Mouse (Mus musculus): Measurements from ENCODE around the gene Dok3. TPM values are rescaled to one million over a fixed set of nuclear protein-coding genes. Genes with fewer than 3 reads are reported as not detected.

Gene Dok3
- polyA plus RNA-seq, 1 experiment from 2014 or later = 2.4 TPM

GRCm38 (mm10) chr13:55474621-55475069, 54.5 kb downstream of the Dok3 start:
- peaks cover 50% of the 10 kb centered on the region for H3K36me3 ChIP-seq (ENCODE audit: control insufficient read depth, insufficient read depth, low read length)
- no peak for ATAC-seq (ENCODE audit: insufficient number of reproducible peaks, insufficient read depth, low FRiP score, low read depth)

GRCm38 (mm10) chr13:55473961-55474360, 55.1 kb downstream of the Dok3 start:
- peaks cover 8% of the 10 kb centered on the region; the same call in 1 of the 2 replicates for H3K4me1 ChIP-seq (ENCODE audit: control insufficient read depth, insufficient read depth, low read length)

More at GRCm38 (mm10) chr13:55474621-55475069, 54.5 kb downstream of the Dok3 start:
- H3K27ac ChIP-seq (ENCODE audit: low read length) = no peak overlapping the region
- no peak overlapping the region for H3K4me3 ChIP-seq (ENCODE audit: low read depth, low read length)
- H3K27me3 ChIP-seq (ENCODE audit: control insufficient read depth, insufficient read depth, low read length) = no peaks in the 10 kb centered on the region
- H3K9me3 ChIP-seq (ENCODE audit: control insufficient read depth, low read depth, low read length) = no peaks in the 10 kb centered on the region
- H3K4me2 ChIP-seq (replicated peaks; ENCODE audit: low read depth, low read length) = no peak overlapping the region
- no peak overlapping the region for H3K9ac ChIP-seq (replicated peaks; ENCODE audit: low read depth, low read length)
- peaks cover 8% of the 10 kb centered on the region; the same call in 1 of the 2 replicates for H3K4me1 ChIP-seq (ENCODE audit: control insufficient read depth, insufficient read depth, low read length)
- 50% methylated on average over 5 of the region's 5 CpGs for WGBS

More at GRCm38 (mm10) chr13:55473961-55474360, 55.1 kb downstream of the Dok3 start:
- H3K36me3 ChIP-seq (ENCODE audit: control insufficient read depth, insufficient read depth, low read length) = peaks cover 45% of the 10 kb centered on the region
- H3K27ac ChIP-seq (ENCODE audit: low read length) = no peak overlapping the region
- no peaks in the 10 kb centered on the region for H3K9me3 ChIP-seq (ENCODE audit: control insufficient read depth, low read depth, low read length)
- no peak overlapping the region for H3K9ac ChIP-seq (replicated peaks; ENCODE audit: low read depth, low read length)
- no peak for ATAC-seq (ENCODE audit: insufficient number of reproducible peaks, insufficient read depth, low FRiP score, low read depth)
- H3K4me2 ChIP-seq (replicated peaks; ENCODE audit: low read depth, low read length) = no peak overlapping the region
- no peaks in the 10 kb centered on the region for H3K27me3 ChIP-seq (ENCODE audit: control insufficient read depth, insufficient read depth, low read length)
- WGBS = 71% methylated on average over 11 of the region's 11 CpGs
- no peak overlapping the region for H3K4me3 ChIP-seq (ENCODE audit: low read depth, low read length)

Small RNAs within 50 kb of the gene (microRNA-seq; reads per million reads assigned to microRNA genes)
- gene Mir6944 (15.6 reads per million, percentile 25 among the genes with 10 or more reads in this experiment), gene Mir6945 (4.4 reads per million, percentile 11 among the genes with 10 or more reads in this experiment)

Other genes starting within 250 kb of the Dok3 start
- 509 and 525 TPM in 2 replicates for gene Prelid1, start 208.8 kb downstream of the Dok3 start, polyA plus RNA-seq (2014; fragmentation: Nextera tagmentation; extraction: Ambion mirVana)
- 81.0 and 89.9 TPM in 2 replicates for gene Rab24, start 207.3 kb downstream of the Dok3 start, polyA plus RNA-seq (2014; fragmentation: Nextera tagmentation; extraction: Ambion mirVana)
- gene Mxd3, start 199.5 kb downstream of the Dok3 start, polyA plus RNA-seq (2014; fragmentation: Nextera tagmentation; extraction: Ambion mirVana) = 33.5 and 40.7 TPM in 2 replicates
- gene Lman2, start 166.5 kb downstream of the Dok3 start, polyA plus RNA-seq (2014; fragmentation: Nextera tagmentation; extraction: Ambion mirVana) = 91.7 and 98.6 TPM in 2 replicates
- gene Rgs14, start 159.6 kb downstream of the Dok3 start, polyA plus RNA-seq (2014; fragmentation: Nextera tagmentation; extraction: Ambion mirVana) = 0.53 and 0.78 TPM in 2 replicates
- 0.18 TPM in 1 of 2 replicates, not detected in the other for gene Slc34a1, start 131.1 kb downstream of the Dok3 start, polyA plus RNA-seq (2014; fragmentation: Nextera tagmentation; extraction: Ambion mirVana)
- gene Pfn3, start 114.1 kb downstream of the Dok3 start, polyA plus RNA-seq (2014; fragmentation: Nextera tagmentation; extraction: Ambion mirVana) = 0.52 TPM in 1 of 2 replicates, not detected in the other
- not detected in 2 replicates for gene F12, start 102.5 kb downstream of the Dok3 start, polyA plus RNA-seq (2014; fragmentation: Nextera tagmentation; extraction: Ambion mirVana)
- gene Grk6, start 84.2 kb downstream of the Dok3 start, polyA plus RNA-seq (2014; fragmentation: Nextera tagmentation; extraction: Ambion mirVana) = 35.5 and 36.9 TPM in 2 replicates
- 0.87 and 1.4 TPM in 2 replicates for gene Prr7, start 65.0 kb downstream of the Dok3 start, polyA plus RNA-seq (2014; fragmentation: Nextera tagmentation; extraction: Ambion mirVana)
- gene Dbn1, start 41.2 kb downstream of the Dok3 start, polyA plus RNA-seq (2014; fragmentation: Nextera tagmentation; extraction: Ambion mirVana) = 118 and 120 TPM in 2 replicates
- gene Pdlim7, start 15.6 kb downstream of the Dok3 start, polyA plus RNA-seq (2014; fragmentation: Nextera tagmentation; extraction: Ambion mirVana) = 257 and 270 TPM in 2 replicates
- 61.5 and 67.6 TPM in 2 replicates for gene Ddx41, start 7.4 kb upstream of the Dok3 start, polyA plus RNA-seq (2014; fragmentation: Nextera tagmentation; extraction: Ambion mirVana)
- 30.9 and 39.6 TPM in 2 replicates for gene Fam193b, start 41.8 kb upstream of the Dok3 start, polyA plus RNA-seq (2014; fragmentation: Nextera tagmentation; extraction: Ambion mirVana)
- gene Tmed9, start 44.4 kb upstream of the Dok3 start, polyA plus RNA-seq (2014; fragmentation: Nextera tagmentation; extraction: Ambion mirVana) = 74.3 and 85.2 TPM in 2 replicates
- gene B4galt7, start 70.6 kb upstream of the Dok3 start, polyA plus RNA-seq (2014; fragmentation: Nextera tagmentation; extraction: Ambion mirVana) = 21.0 and 24.9 TPM in 2 replicates
- gene Caml, start 93.7 kb upstream of the Dok3 start, polyA plus RNA-seq (2014; fragmentation: Nextera tagmentation; extraction: Ambion mirVana) = 57.8 and 58.0 TPM in 2 replicates
- 41.1 and 45.4 TPM in 2 replicates for gene Ddx46, start 105.7 kb upstream of the Dok3 start, polyA plus RNA-seq (2014; fragmentation: Nextera tagmentation; extraction: Ambion mirVana)
- gene B230219D22Rik, start 163.8 kb upstream of the Dok3 start, polyA plus RNA-seq (2014; fragmentation: Nextera tagmentation; extraction: Ambion mirVana) = 82.5 and 82.7 TPM in 2 replicates
- 88.2 and 91.3 TPM in 2 replicates for gene Txndc15, start 185.4 kb upstream of the Dok3 start, polyA plus RNA-seq (2014; fragmentation: Nextera tagmentation; extraction: Ambion mirVana)
- gene Pcbd2, start 198.1 kb upstream of the Dok3 start, polyA plus RNA-seq (2014; fragmentation: Nextera tagmentation; extraction: Ambion mirVana) = 70.1 and 85.2 TPM in 2 replicates

Measured in stomach, embryonic 14.5 days (tissue).